Mouse (Mus musculus) myocyte (in vitro differentiated cells): ENCODE results near the gene Cers5.

ENCODE experiments used
- E2F4 ChIP-seq: IDR thresholded peaks from one replicate; pipeline ENCODE4 v1.6.1; 2011; ENCODE audit warnings: mild to moderate bottlenecking, control low read depth, moderate library complexity; ENCODE audit not compliant: insufficient read depth
- MAX ChIP-seq: IDR thresholded peaks from one replicate; pipeline ENCODE4 v1.6.1; 2011; ENCODE audit warnings: low read depth, mild to moderate bottlenecking, control low read depth
- POLR2AphosphoS2 ChIP-seq: IDR thresholded peaks from one replicate; pipeline ENCODE4 v1.6.1; 2011; ENCODE audit warnings: low read depth, control low read depth; ENCODE audit not compliant: insufficient read length
- TCF12 ChIP-seq: IDR thresholded peaks from one replicate; pipeline ENCODE4 v1.6.1; 2011; ENCODE audit warnings: mild to moderate bottlenecking, control low read depth; ENCODE audit not compliant: poor library complexity, insufficient read depth, severe bottlenecking

- TF ChIP-seq MAX: no peak
- TF ChIP-seq TCF12: no peak
- no peak for TF ChIP-seq E2F4
- no peak for TF ChIP-seq POLR2AphosphoS2
These were observed 69.0 kb downstream of the Cers5 start for GRCm38 (mm10) chr15:99703676-99704040.
